Mouse (Mus musculus) midbrain, embryonic 11.5 days (tissue): ENCODE measurements around the gene Rexo5. TPM values are rescaled to one million over a fixed set of nuclear protein-coding genes. Genes with fewer than 3 reads are reported as not detected.

Experiments used
- ATAC-seq: fragments of 200-750 bp; cut with Nextera tagmentation; 2 replicates; pipeline ENCODE4 v1.8.0; 2017; ENCODE audit warnings: moderate TSS enrichment, moderate library complexity; ENCODE audit not compliant: low FRiP score
- DNase-seq: peaks from one replicate; pipeline ENCODE4 v3.0.0; 2015; ENCODE audit warnings: low spot score; ENCODE audit errors: missing footprints
- H3K27ac ChIP-seq: fragments of 300-500 bp; sonication (generic); 2 replicates; pipeline ENCODE4 v1.5.1; 2014; ENCODE audit warnings: low read depth, low read length
- H3K27me3 ChIP-seq: fragments of 300-500 bp; sonication (generic); 2 replicates; pipeline ENCODE4 v1.6.1; 2014; ENCODE audit warnings: mild to moderate bottlenecking, low read length, moderate library complexity, mixed read lengths; ENCODE audit not compliant: control insufficient read depth, insufficient read depth
- H3K36me3 ChIP-seq: fragments of 300-500 bp; sonication (generic); 2 replicates; pipeline ENCODE4 v1.6.1; 2014; ENCODE audit warnings: mild to moderate bottlenecking, low read length, moderate library complexity, mixed read lengths; ENCODE audit not compliant: control insufficient read depth, insufficient read depth
- H3K4me1 ChIP-seq: fragments of 300-500 bp; sonication (generic); 2 replicates; pipeline ENCODE4 v1.6.1; 2014; ENCODE audit warnings: low read length; ENCODE audit not compliant: control insufficient read depth, insufficient read depth
- H3K4me2 ChIP-seq: fragments of 300-500 bp; sonication (generic); 2 replicates; pipeline ENCODE4 v1.6.1; 2014; ENCODE audit warnings: mild to moderate bottlenecking, moderate library complexity
- H3K4me3 ChIP-seq: fragments of 300-500 bp; sonication (generic); 2 replicates; pipeline ENCODE4 v1.5.1; 2014; ENCODE audit warnings: low read depth, low read length
- H3K9ac ChIP-seq: fragments of 300-500 bp; sonication (generic); 2 replicates; pipeline ENCODE4 v1.6.1; 2014; ENCODE audit warnings: low read length
- H3K9me3 ChIP-seq: fragments of 300-500 bp; sonication (generic); 2 replicates; pipeline ENCODE4 v1.6.1; 2016; ENCODE audit warnings: low read length; ENCODE audit not compliant: control insufficient read depth
- WGBS: fragments of 180-500 bp; shearing (Covaris S2); extraction: QIAGEN DNeasy Blood & Tissue Kit; methylation state at CpG from one replicate; pipeline ENCODE4 v1.1.7; 2014; 5-methylcytosine and 5-hydroxymethylcytosine counted together
- polyA plus RNA-seq: library from polyadenylated mRNA; unstranded; fragments of >200 nt; fragmentation: Nextera tagmentation; extraction: Ambion mirVana; gene quantifications from 2 replicates; pipeline ENCODE4 v1.2.1, GENCODE M21; 2014

The Rexo5 gene
- polyA plus RNA-seq, result 21.0 and 25.2 TPM in 2 replicates

DNA sequence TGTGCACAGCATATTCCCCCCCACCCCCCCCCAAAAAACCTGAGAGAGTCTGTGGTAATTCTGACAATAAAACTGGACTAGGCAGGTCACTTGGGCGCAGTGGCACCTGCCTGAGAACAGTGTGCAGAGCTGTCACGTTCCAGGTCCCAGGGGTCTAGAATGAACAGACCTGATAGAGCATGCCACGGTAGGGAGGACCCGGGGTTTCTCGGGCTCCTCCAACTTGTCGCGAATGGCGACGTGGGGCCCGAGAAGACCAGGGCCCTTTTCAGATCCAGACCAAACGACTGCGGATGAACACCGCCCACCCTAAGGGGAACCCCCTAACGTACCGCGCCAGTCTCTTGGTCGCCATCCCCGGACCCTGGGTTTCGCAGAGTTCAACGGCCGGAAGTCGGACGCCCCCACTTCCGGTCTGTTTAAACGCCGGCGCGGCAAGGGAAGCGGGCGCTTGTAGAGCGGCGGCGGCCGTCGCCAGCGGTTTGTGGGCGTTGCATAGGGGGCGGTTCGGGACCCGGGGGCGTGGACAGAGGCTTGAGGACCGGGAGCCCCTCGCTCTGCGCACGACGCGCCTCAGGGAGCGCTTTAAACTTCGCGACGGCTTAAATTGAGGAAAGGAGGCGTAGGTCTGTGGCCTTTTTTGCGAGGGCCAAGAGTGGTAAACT is at the start of gene Rexo5, which contains the start of gene Eri2:
Rexo5 (plus strand) TSS at position 421 of the 665 bp plus-strand sequence.
Eri2 (minus strand) TSS at position 473 of the 665 bp plus-strand sequence.
- H3K4me3 ChIP-seq, result peak within 1 kb of the TSS; percentile 53
- H3K4me1 ChIP-seq, result peaks cover 6% of the 10 kb centered on the region
- H3K9ac ChIP-seq, result peak within 1 kb of the TSS; percentile 82
- peak within 1 kb of the TSS; percentile 71 for H3K27ac ChIP-seq
- H3K4me2 ChIP-seq, result peak within 1 kb of the TSS; percentile 82
- ATAC-seq (peak; percentile 99), DNase-seq (peak; percentile 99)
- H3K36me3 ChIP-seq, result no peaks in the 10 kb centered on the region; the same call in 1 of the 2 replicates
- no peaks in the 10 kb centered on the region for H3K27me3 ChIP-seq
- 1% methylated on average over 53 of the region's 53 CpGs for WGBS
- H3K9me3 ChIP-seq, result no peaks in the 10 kb centered on the region

- ATAC-seq, result peak; percentile 46; the same call in 1 of the 2 replicates
Observed at GRCm38 (mm10) chr7:119744321-119744720, 49.5 kb upstream of the Rexo5 start.

DNA sequence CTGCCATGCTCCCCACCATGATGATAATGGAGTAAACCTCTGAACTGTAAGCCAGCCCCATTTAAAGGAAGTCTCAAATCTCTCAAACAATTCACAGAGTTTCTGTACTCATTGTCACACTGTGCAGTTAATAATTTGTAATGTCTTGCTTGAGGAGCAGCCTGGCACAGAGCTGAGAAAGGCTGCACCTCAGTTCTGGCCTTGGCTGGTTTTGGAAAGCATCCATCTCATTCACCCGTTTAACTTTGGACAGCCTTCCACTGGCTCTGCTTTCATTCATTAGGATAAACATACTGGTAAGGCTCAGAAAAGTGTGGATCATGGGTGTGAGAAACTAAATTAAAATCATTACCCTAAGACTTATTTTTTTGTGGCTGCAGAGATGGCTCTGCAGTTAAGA is 47.9 kb upstream of the Rexo5 start:
- 97% methylated on average over 1 of the region's 1 CpGs for WGBS

More at GRCm38 (mm10) chr7:119744321-119744720, 49.5 kb upstream of the Rexo5 start:
- peak overlapping the region; percentile 12 for H3K4me3 ChIP-seq
- DNase-seq, result peak; percentile 93
- H3K27me3 ChIP-seq, result no peaks in the 10 kb centered on the region
- H3K9ac ChIP-seq, result no peak overlapping the region
- WGBS, result 10% methylated on average over 33 of the region's 34 CpGs
- no peaks in the 10 kb centered on the region for H3K36me3 ChIP-seq
- H3K27ac ChIP-seq, result no peak overlapping the region
- H3K4me2 ChIP-seq, result peak overlapping the region; percentile 30
- H3K9me3 ChIP-seq, result no peaks in the 10 kb centered on the region
- 0 out of 2 replicates have a peak, but pooled peaks cover 3% of the 10 kb centered on the region for H3K4me1 ChIP-seq

GRCm38 (mm10) chr7:119748761-119749160 is 45.0 kb upstream of the Rexo5 start:
- 80% methylated on average over 1 of the region's 2 CpGs for WGBS
- H3K4me3 ChIP-seq, result no peak overlapping the region
- ATAC-seq (no peak), DNase-seq (no peak)
- no peak overlapping the region for H3K27ac ChIP-seq
- H3K9me3 ChIP-seq, result no peaks in the 10 kb centered on the region
- H3K4me1 ChIP-seq, result 0 out of 2 replicates have a peak, but pooled peaks cover 3% of the 10 kb centered on the region
- no peak overlapping the region for H3K9ac ChIP-seq
- H3K4me2 ChIP-seq, result no peak overlapping the region
- H3K27me3 ChIP-seq, result no peaks in the 10 kb centered on the region
- no peaks in the 10 kb centered on the region for H3K36me3 ChIP-seq

More for the DNA sequence above, 47.9 kb upstream of the Rexo5 start:
- Histone ChIP-seq H3K27ac (no peak overlapping the region), H3K4me2 (no peak overlapping the region), H3K27me3 (no peaks in the 10 kb centered on the region), H3K9me3 (no peaks in the 10 kb centered on the region), H3K36me3 (no peaks in the 10 kb centered on the region), H3K4me1 (0 out of 2 replicates have a peak, but pooled peaks cover 3% of the 10 kb centered on the region), H3K4me3 (no peak overlapping the region), H3K9ac (no peak overlapping the region)
- DNase-seq, result no peak
- ATAC-seq, result no peak

GRCm38 (mm10) chr7:119749942-119750341 is 43.9 kb upstream of the Rexo5 start:
- Histone ChIP-seq H3K27me3 (no peaks in the 10 kb centered on the region), H3K27ac (no peak overlapping the region), H3K4me2 (no peak overlapping the region), H3K36me3 (no peaks in the 10 kb centered on the region), H3K9ac (no peak overlapping the region), H3K4me1 (no peaks in the 10 kb centered on the region), H3K9me3 (no peaks in the 10 kb centered on the region), H3K4me3 (no peak overlapping the region)
- DNase-seq (no peak), ATAC-seq (no peak)
- 54% methylated on average over 2 of the region's 2 CpGs for WGBS

DNA sequence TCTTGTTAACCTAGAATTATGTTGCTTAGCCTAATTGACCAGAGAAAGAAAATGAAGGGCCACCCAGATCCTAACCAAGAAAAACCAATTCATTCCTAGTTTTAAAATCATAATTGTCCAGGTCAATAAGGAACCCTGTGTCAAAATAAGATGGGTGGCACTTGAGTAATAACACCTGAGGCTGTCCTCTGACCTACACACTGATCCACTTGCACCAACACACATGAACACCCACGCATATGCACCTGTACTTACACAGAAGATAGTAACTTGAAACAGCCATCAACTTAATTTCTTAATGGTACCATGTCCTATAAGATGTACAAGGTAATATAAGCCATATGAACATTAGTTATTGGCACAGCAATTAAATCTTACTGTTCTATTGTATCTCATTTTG is 40.1 kb upstream of the Rexo5 start:
- ATAC-seq, result no peak
- Histone ChIP-seq H3K4me1 (no peaks in the 10 kb centered on the region), H3K27me3 (no peaks in the 10 kb centered on the region), H3K36me3 (no peaks in the 10 kb centered on the region), H3K4me2 (no peak overlapping the region), H3K9ac (no peak overlapping the region), H3K4me3 (no peak overlapping the region), H3K9me3 (no peaks in the 10 kb centered on the region), H3K27ac (no peak overlapping the region)
- WGBS, result 85% methylated on average over 1 of the region's 1 CpGs
- no peak for DNase-seq

- Histone ChIP-seq H3K4me3 (no peak within 1 kb of the TSS), H3K27me3 (no peaks in the 10 kb centered on the region), H3K36me3 (no peaks in the 10 kb centered on the region), H3K4me2 (no peak within 1 kb of the TSS), H3K27ac (no peak within 1 kb of the TSS), H3K9ac (no peak within 1 kb of the TSS), H3K4me1 (no peaks in the 10 kb centered on the region), H3K9me3 (no peaks in the 10 kb centered on the region)
- ATAC-seq (no peak), DNase-seq (no peak)
- WGBS, result 87% methylated on average over 11 of the region's 11 CpGs
Observed at GRCm38 (mm10) chr7:119760527-119760951, 33.3 kb upstream of the Rexo5 start, which contains the start of gene Acsm3. Gene Acsm3, plus strand, starts transcription at chr7:119760923.

GRCm38 (mm10) chr7:119762166-119762697 is 31.6 kb upstream of the Rexo5 start:
- Histone ChIP-seq H3K4me1 (no peaks in the 10 kb centered on the region), H3K9me3 (no peaks in the 10 kb centered on the region), H3K27me3 (no peaks in the 10 kb centered on the region), H3K4me3 (no peak overlapping the region), H3K27ac (no peak overlapping the region), H3K36me3 (no peaks in the 10 kb centered on the region), H3K4me2 (no peak overlapping the region), H3K9ac (no peak overlapping the region)
- DNase-seq (no peak), ATAC-seq (no peak)
- 73% methylated on average over 4 of the region's 4 CpGs for WGBS

DNA sequence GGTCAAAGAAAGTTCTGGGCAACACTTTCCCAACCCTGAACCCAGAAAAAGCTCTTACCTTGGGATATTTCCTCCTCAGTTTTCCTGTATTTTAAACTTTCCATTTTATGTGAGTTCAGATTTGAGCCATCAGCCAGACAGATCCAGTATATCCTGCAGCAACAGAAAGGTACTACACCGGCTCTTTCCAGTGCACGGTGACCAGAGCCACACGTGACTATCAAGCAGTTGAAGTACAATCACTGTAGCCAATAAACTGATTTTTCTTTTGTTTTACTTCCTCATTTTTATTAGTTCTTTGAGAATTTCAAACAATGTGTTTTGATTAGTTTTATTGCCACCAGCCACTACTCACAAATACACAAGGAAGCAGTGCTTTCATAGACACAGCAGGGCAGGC is 29.4 kb upstream of the Rexo5 start:
- no peaks in the 10 kb centered on the region for H3K36me3 ChIP-seq
- no peak overlapping the region for H3K9ac ChIP-seq
- no peak for ATAC-seq
- no peaks in the 10 kb centered on the region for H3K4me1 ChIP-seq
- no peak overlapping the region for H3K4me3 ChIP-seq
- no peaks in the 10 kb centered on the region for H3K27me3 ChIP-seq
- no peaks in the 10 kb centered on the region for H3K9me3 ChIP-seq
- no peak overlapping the region for H3K27ac ChIP-seq
- H3K4me2 ChIP-seq, result no peak overlapping the region
- no peak for DNase-seq
- WGBS, result 97% methylated on average over 3 of the region's 3 CpGs
